Mouse (Mus musculus) limb, embryonic 13.5 days (tissue): ENCODE results near the gene Ppp1r7. TPM values are rescaled to one million over a fixed set of nuclear protein-coding genes. Genes with fewer than 3 reads are reported as not detected.

Experiments used
- ATAC-seq: fragments of 200-750 bp; cut with Nextera tagmentation; 2 replicates; pipeline ENCODE4 v1.8.0; 2017; ENCODE audit warnings: low read depth, moderate number of reproducible peaks, moderate TSS enrichment; ENCODE audit not compliant: low FRiP score
- H3K27ac ChIP-seq: fragments of 300-500 bp; sonication (generic); 2 replicates; pipeline ENCODE4 v1.5.1; 2015; ENCODE audit warnings: inconsistent platforms, mild to moderate bottlenecking, moderate library complexity
- H3K27me3 ChIP-seq: fragments of 300-500 bp; sonication (generic); 2 replicates; pipeline ENCODE4 v1.6.1; 2015; ENCODE audit warnings: mild to moderate bottlenecking, inconsistent platforms
- H3K36me3 ChIP-seq: fragments of 300-500 bp; sonication (generic); 2 replicates; pipeline ENCODE4 v1.6.1; 2015; ENCODE audit warnings: inconsistent platforms, mild to moderate bottlenecking, moderate library complexity
- H3K4me1 ChIP-seq: fragments of 300-500 bp; sonication (generic); 2 replicates; pipeline ENCODE4 v1.6.1; 2015; ENCODE audit warnings: inconsistent platforms
- H3K4me2 ChIP-seq: fragments of 300-500 bp; sonication (generic); replicated peaks from 2 replicates; pipeline ENCODE4 v1.6.1; 2015; ENCODE audit warnings: inconsistent platforms, mild to moderate bottlenecking, moderate library complexity
- H3K4me3 ChIP-seq: fragments of 300-500 bp; sonication (generic); 2 replicates; pipeline ENCODE4 v1.5.1; 2015; ENCODE audit warnings: moderate library complexity, mild to moderate bottlenecking, inconsistent platforms
- H3K9ac ChIP-seq: fragments of 300-500 bp; sonication (generic); 2 replicates; pipeline ENCODE4 v1.6.1; 2015; ENCODE audit warnings: mild to moderate bottlenecking, inconsistent platforms
- H3K9me3 ChIP-seq: fragments of 300-500 bp; sonication (generic); 2 replicates; pipeline ENCODE4 v1.6.1; 2016; ENCODE audit warnings: inconsistent platforms
- WGBS: fragments of 180-500 bp; shearing (Covaris S2); methylation state at CpG from one replicate; pipeline ENCODE4 v1.1.7; 2015; 5-methylcytosine and 5-hydroxymethylcytosine counted together
- microRNA-seq: library from miRNA; unstranded; fragments of <30 nt; microRNA quantifications from one replicate; pipeline ENCODE4, GENCODE M21; 2016
- polyA plus RNA-seq: library from polyadenylated mRNA; unstranded; fragments of >200 nt; fragmentation: Nextera tagmentation; extraction: Ambion mirVana; gene quantifications from 2 replicates; pipeline ENCODE4 v1.2.1, GENCODE M21; 2015

The Ppp1r7 gene
- polyA plus RNA-seq, 1 experiment from 2014 or later: 61.4 TPM

- ATAC-seq: no peak
- peaks cover 90% of the 10 kb centered on the region for H3K36me3 ChIP-seq
- H3K4me2 ChIP-seq: no peak overlapping the region
- H3K4me3 ChIP-seq: no peak overlapping the region
- H3K9ac ChIP-seq: no peak overlapping the region
- no peaks in the 10 kb centered on the region for H3K27me3 ChIP-seq
- no peaks in the 10 kb centered on the region for H3K9me3 ChIP-seq
- H3K4me1 ChIP-seq: no peaks in the 10 kb centered on the region
- WGBS: 86% methylated on average over 4 of the region's 4 CpGs
- no peak overlapping the region for H3K27ac ChIP-seq
These were observed 20.0 kb downstream of the Ppp1r7 start for GRCm38 (mm10) chr1:93362661-93363060.

GRCm38 (mm10) chr1:93365641-93366040 is 23.0 kb downstream of the Ppp1r7 start:
- H3K36me3 ChIP-seq: peaks cover 69% of the 10 kb centered on the region

DNA sequence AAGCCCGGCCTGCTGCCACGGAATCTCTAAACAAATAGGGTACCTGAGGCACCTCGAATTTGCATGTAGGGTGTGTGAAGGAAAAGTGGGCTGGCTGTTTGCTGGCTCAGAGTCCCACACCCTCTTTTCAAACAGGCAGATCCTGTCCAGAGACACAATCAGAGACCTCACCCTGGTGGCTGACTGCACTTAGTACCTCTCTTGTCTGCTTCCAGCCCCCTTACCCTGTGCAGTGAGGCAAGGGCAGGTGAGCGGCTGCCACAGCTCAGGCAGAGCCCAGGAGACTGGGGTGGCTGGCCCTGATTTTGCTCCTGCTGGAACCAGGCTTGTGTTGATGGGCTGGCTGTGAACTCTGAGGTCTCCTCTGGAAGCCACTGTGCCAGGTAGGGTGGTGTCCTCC is 31.0 kb downstream of the Ppp1r7 start, which contains the start of gene Ano7:
Gene Ano7, plus strand, starts transcription at position 266 of the 400 bp plus-strand sequence.
- H3K9ac ChIP-seq: no peak within 1 kb of the TSS

More at GRCm38 (mm10) chr1:93365641-93366040, 23.0 kb downstream of the Ppp1r7 start:
- H3K9ac ChIP-seq: no peak overlapping the region
- H3K4me3 ChIP-seq: no peak overlapping the region
- 92% methylated on average over 6 of the region's 6 CpGs for WGBS
- H3K9me3 ChIP-seq: no peaks in the 10 kb centered on the region
- H3K4me1 ChIP-seq: no peaks in the 10 kb centered on the region
- no peaks in the 10 kb centered on the region for H3K27me3 ChIP-seq
- no peak for ATAC-seq
- H3K4me2 ChIP-seq: no peak overlapping the region
- no peak overlapping the region for H3K27ac ChIP-seq

DNA sequence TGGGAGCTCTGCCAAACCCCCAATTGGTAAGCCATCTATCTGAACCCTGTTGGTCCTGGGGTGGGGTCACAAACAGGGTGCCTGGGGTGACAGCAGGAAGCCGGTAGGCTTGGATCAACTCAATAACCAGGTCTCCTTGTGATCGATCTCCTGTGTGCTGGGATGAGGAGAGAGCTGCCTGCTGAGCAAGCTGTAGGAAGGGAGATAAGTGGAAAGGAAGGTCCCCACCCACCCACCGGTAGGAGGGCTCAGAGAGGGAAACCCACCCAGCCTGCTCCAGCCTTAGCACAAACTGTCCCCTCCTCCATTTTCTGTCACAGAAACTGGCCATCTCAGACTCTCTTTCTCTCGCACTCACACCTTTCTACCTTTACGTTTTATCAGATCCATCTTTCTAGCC is 34.7 kb downstream of the Ppp1r7 start:
- H3K27me3 ChIP-seq: no peaks in the 10 kb centered on the region
- H3K27ac ChIP-seq: no peak overlapping the region
- no peaks in the 10 kb centered on the region for H3K4me1 ChIP-seq
- H3K36me3 ChIP-seq: no peaks in the 10 kb centered on the region
- no peaks in the 10 kb centered on the region for H3K9me3 ChIP-seq
- no peak overlapping the region for H3K4me3 ChIP-seq
- no peak for ATAC-seq
- WGBS: 76% methylated on average over 5 of the region's 5 CpGs
- H3K9ac ChIP-seq: no peak overlapping the region
- no peak overlapping the region for H3K4me2 ChIP-seq

More for the DNA sequence above, 31.0 kb downstream of the Ppp1r7 start, which contains the start of gene Ano7:
- Histone ChIP-seq H3K36me3 (no peaks in the 10 kb centered on the region), H3K9me3 (no peaks in the 10 kb centered on the region), H3K27me3 (no peaks in the 10 kb centered on the region), H3K27ac (no peak within 1 kb of the TSS), H3K4me3 (no peak within 1 kb of the TSS), H3K4me1 (no peaks in the 10 kb centered on the region), H3K4me2 (no peak within 1 kb of the TSS)
- 0 out of 2 replicates have a peak, but pooled peaks have one; percentile 33 for ATAC-seq
- 68% methylated on average over 4 of the region's 4 CpGs for WGBS

- H3K27me3 ChIP-seq: no peaks in the 10 kb centered on the region
- no peak overlapping the region for H3K4me2 ChIP-seq
- H3K9ac ChIP-seq: no peak overlapping the region
- H3K9me3 ChIP-seq: no peaks in the 10 kb centered on the region
- 80% methylated on average over 5 of the region's 5 CpGs for WGBS
- no peaks in the 10 kb centered on the region for H3K36me3 ChIP-seq
- no peak overlapping the region for H3K4me3 ChIP-seq
- no peak for ATAC-seq
- H3K27ac ChIP-seq: no peak overlapping the region
- H3K4me1 ChIP-seq: no peaks in the 10 kb centered on the region
These were observed 36.5 kb downstream of the Ppp1r7 start for GRCm38 (mm10) chr1:93379117-93379516.

DNA sequence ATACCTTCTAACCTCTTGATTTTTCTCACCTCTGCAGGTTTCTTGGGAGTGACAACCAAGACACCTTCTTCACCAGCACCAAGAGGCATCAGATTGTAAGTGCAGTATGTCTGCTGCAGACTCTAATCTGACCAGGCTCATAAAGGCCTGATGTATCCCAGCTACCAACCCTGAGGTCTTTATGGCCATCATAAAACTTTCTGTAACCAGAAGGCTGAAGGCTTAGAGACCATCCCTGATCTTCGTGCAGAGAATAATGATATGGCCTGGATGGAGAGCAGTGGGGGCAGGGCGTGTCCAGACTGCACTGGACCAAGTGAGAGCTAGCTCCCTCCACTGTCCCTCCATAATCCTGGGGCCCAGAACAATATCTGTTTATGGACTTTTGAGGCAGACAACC is 44.5 kb downstream of the Ppp1r7 start:
- no peaks in the 10 kb centered on the region for H3K36me3 ChIP-seq
- no peak for ATAC-seq
- H3K27me3 ChIP-seq: no peaks in the 10 kb centered on the region
- no peak overlapping the region for H3K9ac ChIP-seq
- 39% methylated on average over 2 of the region's 2 CpGs for WGBS
- H3K27ac ChIP-seq: no peak overlapping the region
- no peaks in the 10 kb centered on the region for H3K9me3 ChIP-seq
- no peaks in the 10 kb centered on the region for H3K4me1 ChIP-seq
- no peak overlapping the region for H3K4me2 ChIP-seq
- no peak overlapping the region for H3K4me3 ChIP-seq

- no peak for ATAC-seq
- no peak overlapping the region for H3K9ac ChIP-seq
- H3K4me2 ChIP-seq: no peak overlapping the region
- no peaks in the 10 kb centered on the region for H3K9me3 ChIP-seq
- no peaks in the 10 kb centered on the region for H3K27me3 ChIP-seq
- no peaks in the 10 kb centered on the region for H3K4me1 ChIP-seq
- H3K27ac ChIP-seq: no peak overlapping the region
- no peak overlapping the region for H3K4me3 ChIP-seq
- 73% methylated on average over 2 of the region's 2 CpGs for WGBS
- H3K36me3 ChIP-seq: no peaks in the 10 kb centered on the region
These were observed 46.3 kb downstream of the Ppp1r7 start for GRCm38 (mm10) chr1:93388906-93389305.

DNA sequence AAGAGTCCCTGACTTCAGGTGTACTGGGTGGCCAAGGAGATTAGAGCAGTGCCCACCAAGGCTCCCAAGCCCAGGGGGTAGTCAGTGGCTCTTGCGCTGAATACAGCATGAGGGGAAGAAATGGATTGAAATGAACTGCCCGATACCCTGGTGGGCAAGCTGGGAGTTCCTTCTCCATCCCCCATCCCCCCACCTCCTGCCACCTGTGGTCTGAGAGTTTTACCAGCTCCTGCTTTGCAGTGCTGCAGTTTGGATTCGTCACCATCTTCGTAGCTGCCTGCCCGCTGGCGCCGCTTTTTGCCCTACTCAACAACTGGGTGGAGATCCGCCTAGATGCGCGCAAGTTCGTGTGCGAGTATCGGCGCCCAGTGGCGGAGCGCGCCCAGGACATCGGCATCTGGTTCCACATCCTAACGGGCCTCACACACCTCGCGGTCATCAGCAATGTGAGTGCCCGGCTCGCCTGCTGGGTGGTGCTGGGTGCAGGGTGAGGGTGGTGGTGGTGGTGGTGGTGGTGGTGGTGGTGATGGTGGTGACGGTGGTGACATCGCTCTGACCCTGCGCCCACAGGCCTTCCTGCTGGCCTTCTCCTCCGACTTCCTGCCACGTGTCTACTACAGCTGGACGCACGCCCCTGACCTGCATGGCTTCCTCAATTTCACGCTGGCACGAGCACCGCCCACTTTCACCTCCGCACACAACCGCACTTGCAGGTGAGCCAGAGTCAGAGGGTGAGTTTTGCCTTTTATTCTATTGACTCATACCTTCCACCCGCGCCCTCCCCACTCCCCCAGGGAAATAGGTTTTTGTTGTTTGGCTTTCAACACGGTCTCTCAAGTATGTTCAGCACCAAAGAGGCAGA is 58.8 kb downstream of the Ppp1r7 start:
- ATAC-seq: 0 out of 2 replicates have a peak, but pooled peaks have one; percentile 26
- Histone ChIP-seq H3K27ac (no peak overlapping the region), H3K4me3 (peak overlapping the region; percentile 40)

GRCm38 (mm10) chr1:93403403-93403802 is 60.7 kb downstream of the Ppp1r7 start:
- H3K4me2 ChIP-seq: no peak overlapping the region
- H3K9ac ChIP-seq: no peak overlapping the region
- H3K4me1 ChIP-seq: peaks cover 5% of the 10 kb centered on the region
- H3K27ac ChIP-seq: no peak overlapping the region
- WGBS: 84% methylated on average over 4 of the region's 4 CpGs
- peaks cover 32% of the 10 kb centered on the region for H3K36me3 ChIP-seq
- H3K9me3 ChIP-seq: no peaks in the 10 kb centered on the region
- ATAC-seq: no peak
- no peaks in the 10 kb centered on the region for H3K27me3 ChIP-seq
- no peak overlapping the region for H3K4me3 ChIP-seq

More for the DNA sequence above, 58.8 kb downstream of the Ppp1r7 start:
- Histone ChIP-seq H3K27me3 (no peaks in the 10 kb centered on the region), H3K4me2 (peak overlapping the region; percentile 66), H3K9ac (peak overlapping the region; percentile 65), H3K4me1 (peaks cover 5% of the 10 kb centered on the region), H3K9me3 (no peaks in the 10 kb centered on the region), H3K36me3 (peaks cover 12% of the 10 kb centered on the region)
- 21% methylated on average over 38 of the region's 38 CpGs for WGBS

Small RNA genes lying within 50 kb of the gene (microRNA-seq; reads per million reads assigned to microRNA genes)
- gene Mir6345 (not detected), gene Mir6902 (not detected)

Other genes starting within 250 kb of the Ppp1r7 start
- 18.3 and 19.2 TPM in 2 replicates for gene Kif1a, start 240.9 kb upstream of the Ppp1r7 start, polyA plus RNA-seq
- gene Agxt, start 207.6 kb upstream of the Ppp1r7 start, polyA plus RNA-seq: not detected in 2 replicates
- 0.94 and 1.1 TPM in 2 replicates for gene 2310007B03Rik, start 181.9 kb upstream of the Ppp1r7 start, polyA plus RNA-seq
- gene Crocc2, start 174.1 kb upstream of the Ppp1r7 start, polyA plus RNA-seq: 0.31 and 0.32 TPM in 2 replicates
- gene Sned1, start 107.0 kb upstream of the Ppp1r7 start, polyA plus RNA-seq: 32.1 and 47.5 TPM in 2 replicates
- 35.1 and 38.0 TPM in 2 replicates for gene Mterf4, start 36.9 kb upstream of the Ppp1r7 start, polyA plus RNA-seq
- gene Pask, start 628 bp downstream of the Ppp1r7 start, polyA plus RNA-seq: 18.8 and 20.4 TPM in 2 replicates
- 1.3 and 1.8 TPM in 2 replicates for gene Ano7, start 31.1 kb downstream of the Ppp1r7 start, polyA plus RNA-seq
- 185 and 201 TPM in 2 replicates for gene Hdlbp, start 136.0 kb downstream of the Ppp1r7 start, polyA plus RNA-seq
- gene Farp2, start 169.2 kb downstream of the Ppp1r7 start, polyA plus RNA-seq: 7.0 and 8.0 TPM in 2 replicates